Mouse (Mus musculus) lung, postnatal 0 days (tissue): ENCODE data around the gene Polr1a.

Source experiments
- CTCF ChIP-seq: IDR thresholded peaks from 2 replicates; pipeline ENCODE4 v1.5.1; 2016; ENCODE audit warnings: antibody characterized with exemption, mild to moderate bottlenecking
- EP300 ChIP-seq: IDR thresholded peaks from 2 replicates; pipeline ENCODE4 v1.6.1; 2016; ENCODE audit warnings: antibody characterized with exemption, mild to moderate bottlenecking, control low read depth

- TF ChIP-seq CTCF: no peak
- TF ChIP-seq EP300: no peak
Measured at GRCm38 (mm10) chr6:71990371-71990837, 81.6 kb downstream of the Polr1a start.
